Mouse (Mus musculus): ENCODE measurements at regions not wholly inside any gene's neighbourhood (a gene's known extent, or its start where the extent isn't known, plus 50 kb on each side); places are given as distances from the start of the nearest gene placed in this dataset.

- DNase-seq (ENCODE audit: low spot score) = no peak
These were observed 51.8 kb upstream of the 1190002N15Rik start for GRCm38 (mm10) chr9:94589672-94590071.

DNA sequence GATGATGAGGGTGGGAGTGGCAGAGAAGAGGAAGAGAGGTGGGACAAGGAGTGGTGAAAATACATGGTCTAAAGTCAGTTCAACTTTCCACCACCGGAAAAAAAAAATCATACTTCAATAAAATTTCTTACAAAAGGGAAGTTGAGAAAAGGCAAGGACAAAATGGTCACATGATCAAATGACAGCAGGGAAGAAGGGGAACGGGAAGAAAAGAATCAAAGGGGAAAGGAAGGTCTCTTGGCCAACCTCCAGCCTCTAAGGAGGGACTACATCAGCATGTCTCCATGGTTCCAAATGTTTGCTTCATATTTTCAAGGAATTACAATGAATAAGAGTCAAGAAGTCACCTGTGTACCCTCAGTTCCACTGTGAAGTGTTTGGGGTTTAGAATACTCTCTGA, 64.7 kb upstream of the Slc9a9 start:
- no peak for DNase-seq (ENCODE audit: low spot score)

DNA sequence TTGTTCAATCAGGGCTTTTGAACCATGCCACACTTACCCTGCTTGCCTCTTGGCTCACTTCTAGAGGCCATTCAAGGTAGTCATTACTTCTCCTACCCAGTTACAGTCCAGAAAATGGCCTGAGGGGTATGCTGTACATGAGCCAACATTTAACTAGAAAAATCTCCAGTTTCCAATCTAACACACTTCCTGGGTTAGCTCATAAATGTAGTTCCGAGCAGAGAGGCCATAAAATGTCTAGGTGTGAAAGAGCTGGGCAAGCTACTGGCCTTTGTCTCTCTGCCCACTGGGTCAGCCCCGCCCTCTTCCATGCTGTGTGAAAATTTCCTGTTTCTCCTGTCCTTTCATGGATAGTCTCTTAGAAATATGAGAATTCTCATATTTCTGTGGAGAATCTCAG, 63.3 kb upstream of the Slc9a9 start:
- no peak for DNase-seq (ENCODE audit: low spot score)

DNA sequence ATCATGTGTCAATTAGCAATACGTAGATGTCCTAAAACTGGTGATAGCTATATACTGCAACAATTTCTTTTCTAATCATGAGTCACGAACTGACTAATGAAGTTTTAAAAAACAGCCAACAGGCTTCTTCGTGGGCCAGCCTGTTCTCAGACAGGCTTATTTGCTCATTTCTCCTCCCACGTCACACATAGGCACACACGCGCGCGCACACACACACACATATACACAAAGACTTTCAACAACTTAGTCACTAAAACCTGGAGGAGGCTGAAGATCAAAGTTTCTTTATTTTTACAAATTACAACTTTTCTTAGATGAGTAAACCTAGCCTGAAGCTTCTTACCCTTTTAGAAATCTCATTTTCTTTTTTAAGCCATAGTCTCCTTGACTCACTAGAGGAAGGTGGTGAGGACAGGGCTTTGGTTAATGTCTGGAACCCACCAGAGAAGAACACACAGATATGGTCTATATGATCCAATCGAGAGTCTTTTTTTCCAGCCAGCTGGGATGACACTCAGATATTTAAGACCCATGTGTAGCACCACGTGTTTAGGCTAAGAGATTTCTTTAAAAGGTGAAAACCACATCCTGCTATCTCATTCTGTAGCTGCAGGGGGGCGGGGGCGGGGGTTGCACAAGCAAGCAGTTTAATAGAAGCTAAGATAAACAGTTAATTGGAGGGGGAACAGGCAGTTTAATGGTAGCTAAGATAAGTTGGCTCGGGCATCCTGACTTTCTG, 62.5 kb upstream of the Slc9a9 start:
- no peak for DNase-seq (ENCODE audit: low spot score)

DNA sequence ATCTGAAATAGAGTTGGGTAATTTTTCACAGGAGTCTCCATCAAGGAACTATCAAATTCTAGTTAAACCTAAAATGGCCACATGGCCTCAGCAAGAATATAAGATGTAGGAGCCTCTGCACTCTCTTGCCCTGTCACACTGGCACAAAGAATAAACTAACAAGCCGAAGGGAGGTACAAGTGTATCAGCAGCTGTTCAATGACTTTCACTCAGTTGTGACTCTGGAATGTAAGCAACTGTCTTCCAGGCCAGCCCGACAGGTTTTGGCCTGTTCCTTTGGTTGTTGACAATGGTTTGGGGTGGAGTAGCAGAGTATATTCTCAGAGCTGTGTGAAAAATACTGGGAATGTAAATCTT, 62.0 kb upstream of the Slc9a9 start:
- no peak for DNase-seq (ENCODE audit: low spot score)

DNA sequence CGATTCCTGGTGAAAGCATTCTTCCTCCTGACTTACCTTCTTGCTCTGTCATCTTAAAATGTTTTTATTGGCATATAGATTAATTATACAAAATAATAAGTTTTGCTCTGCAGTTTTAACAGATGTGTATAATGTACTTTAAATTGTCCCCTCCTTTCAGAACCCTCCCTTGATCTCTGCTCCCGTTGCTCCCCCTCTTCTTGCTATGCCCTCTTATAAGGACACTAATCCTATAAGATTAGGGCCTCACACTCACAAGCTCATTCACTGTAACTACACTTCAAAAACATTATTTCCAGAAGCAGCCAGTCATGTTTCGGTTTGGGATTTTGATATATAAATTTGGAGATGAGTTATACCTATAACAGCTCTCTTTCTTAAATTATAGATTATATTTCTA, 59.6 kb upstream of the Slc9a9 start:
- DNase-seq (ENCODE audit: low spot score) = no peak

- no peak for DNase-seq (ENCODE audit: low spot score)
These were observed 58.9 kb upstream of the Slc9a9 start for GRCm38 (mm10) chr9:94610600-94611337.

DNA sequence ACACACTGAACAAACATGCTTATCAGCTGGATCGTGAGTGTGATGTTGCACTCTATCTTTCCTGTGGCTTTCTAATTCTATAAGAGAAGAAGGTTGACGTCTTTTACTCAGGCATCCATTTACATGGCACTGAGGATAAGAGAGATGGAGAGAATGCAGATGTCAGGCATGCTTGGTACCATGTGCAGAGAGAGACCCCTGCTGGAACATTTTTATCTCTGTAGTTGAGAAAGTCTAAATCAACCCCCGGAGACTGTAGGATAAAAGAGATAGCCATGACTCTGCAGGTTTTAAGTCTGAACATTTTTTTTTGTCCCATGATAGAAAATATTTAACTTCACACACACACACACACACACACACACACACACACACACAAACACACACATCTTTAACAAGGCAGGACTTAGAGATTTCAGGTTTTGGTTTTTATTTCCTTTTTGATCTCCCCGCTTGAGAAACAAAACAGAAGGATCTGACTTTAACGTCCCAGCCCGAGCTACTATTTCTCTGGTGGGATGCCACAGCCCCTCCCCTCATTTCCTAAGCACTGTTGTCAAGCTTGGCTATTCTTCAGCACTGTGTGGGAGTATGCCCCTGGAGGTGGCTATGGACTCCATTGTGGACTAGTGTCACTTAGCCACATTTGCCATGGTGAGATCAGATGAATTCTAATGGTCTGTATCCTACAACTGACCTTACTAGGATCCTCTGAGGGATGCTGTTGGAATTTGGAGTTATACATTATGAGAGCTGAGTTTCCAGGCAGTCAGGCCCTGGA, 55.6 kb upstream of the Slc9a9 start:
- peak; percentile 6 for DNase-seq (ENCODE audit: low spot score)

GRCm38 (mm10) chr9:94615205-94615604, 54.5 kb upstream of the Slc9a9 start:
- DNase-seq (ENCODE audit: low spot score) = no peak

GRCm38 (mm10) chr9:94618079-94618786, 51.5 kb upstream of the Slc9a9 start:
- no peak for DNase-seq (ENCODE audit: low spot score)
